Mouse (Mus musculus) Patski (cell line): ENCODE measurements around the gene Cldn14. TPM values are rescaled to one million over a fixed set of nuclear protein-coding genes. Genes with fewer than 3 reads are reported as not detected.
A peak's percentile ranks its signal among the peaks of the same experiment; 100 is the strongest.

Source experiments
- ATAC-seq: fragments of 100-300 bp; one replicate; pipeline ENCODE4 v1.8.0; 2021
- CTCF ChIA-PET: fragments of 350-600 bp; sonication (Branson Sonifier 250); formaldehyde crosslinking; loops from one replicate; lab custom pipeline; 2022; ENCODE audit warnings: inconsistent platforms; lab: Charles Lee
- POLR2A ChIA-PET: fragments of 350-600 bp; sonication (Branson Sonifier 250); formaldehyde crosslinking; loops from one replicate; lab custom pipeline; 2022; ENCODE audit warnings: antibody characterized with exemption, inconsistent platforms; lab: Charles Lee
- DNase-seq: peaks from one replicate; pipeline ENCODE4 v3.0.0-alpha.2; 2011; ENCODE audit warnings: low read depth, low spot score
- H3K27me3 ChIP-seq: fragments of 371-371 bp; one replicate; pipeline ENCODE4 v1.5.1; 2021
- CTCF ChIP-seq: fragments of 100-300 bp; IDR thresholded peaks from one replicate; pipeline ENCODE4 v1.5.1; 2021
- in situ Hi-C: fragments of 300-500 bp; cut with MboI; formaldehyde crosslinking; loops from 3 replicates; pipeline ENCODE4 v1.11.1; 2018; ENCODE audit warnings: low pct_unique_long_range_greater_than_20kb, mixed read lengths
- polyA plus RNA-seq: library from polyadenylated mRNA; unstranded; gene quantifications from one replicate; pipeline ENCODE4 v1.2.3, GENCODE M21; 2021

Gene Cldn14
- polyA plus RNA-seq, 1 experiment from 2014 or later = not detected

DNA sequence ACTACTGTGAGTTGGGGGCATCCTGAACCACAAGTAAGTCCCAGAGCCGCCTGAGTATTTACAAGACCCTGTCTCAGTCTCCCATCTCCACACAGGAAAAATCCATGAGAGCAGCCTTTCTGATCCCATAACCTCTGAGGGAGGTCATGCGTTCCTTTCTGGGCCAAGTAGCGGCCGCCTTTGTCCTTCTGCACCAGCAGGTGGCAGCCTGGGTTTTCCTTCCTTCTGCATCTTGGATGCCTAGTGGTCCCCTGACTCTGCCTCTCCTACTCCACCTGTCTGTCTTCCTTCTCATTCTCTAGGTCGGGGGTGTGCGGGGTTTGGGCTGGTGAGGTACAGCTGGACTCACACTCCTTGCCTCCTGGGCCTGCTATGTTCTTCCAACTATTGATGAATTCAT lies 105.6 kb downstream of the Cldn14 start:
- CTCF ChIA-PET = interaction anchor here (1.3 to 1.6 kb wide), 2 partner anchors 12 to 36 kb away, joined by 4 read pairs; no protein-coding TSS in a partner anchor
- ATAC-seq (no peak), DNase-seq (no peak)
- no peaks in the 10 kb centered on the region for H3K27me3 ChIP-seq
- POLR2A ChIA-PET = no interaction called here
- TF ChIP-seq CTCF = no peak
- in situ Hi-C loops = no loop called here

DNA sequence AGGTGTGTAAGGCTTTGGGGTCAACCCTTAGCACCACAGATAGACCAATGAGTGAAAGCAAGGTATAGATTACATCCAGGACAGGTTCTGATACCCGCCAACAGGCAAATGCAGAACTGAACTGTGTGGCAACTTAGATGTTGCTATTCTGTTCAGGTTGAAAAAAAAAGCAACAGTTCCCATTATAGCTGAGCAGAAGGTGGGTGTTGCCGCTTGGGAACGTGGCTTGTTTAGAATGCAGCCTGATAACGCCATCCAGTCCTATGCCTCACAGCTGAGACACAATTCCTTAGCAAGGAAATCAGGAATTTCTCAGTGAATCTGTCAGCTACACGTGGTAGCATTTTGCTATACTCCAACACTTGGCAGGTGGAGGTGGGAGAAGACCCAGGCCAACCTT lies 115.4 kb downstream of the Cldn14 start:
- ChIA-PET POLR2A (interaction anchor here (1.5 kb wide), 1 partner anchor 9 kb away, joined by 5 read pairs; no protein-coding TSS in a partner anchor), CTCF (no interaction called here)
- no peaks in the 10 kb centered on the region for H3K27me3 ChIP-seq
- no peak for TF ChIP-seq CTCF
- no peak for ATAC-seq
- in situ Hi-C loops = no loop called here
- DNase-seq = no peak

DNA sequence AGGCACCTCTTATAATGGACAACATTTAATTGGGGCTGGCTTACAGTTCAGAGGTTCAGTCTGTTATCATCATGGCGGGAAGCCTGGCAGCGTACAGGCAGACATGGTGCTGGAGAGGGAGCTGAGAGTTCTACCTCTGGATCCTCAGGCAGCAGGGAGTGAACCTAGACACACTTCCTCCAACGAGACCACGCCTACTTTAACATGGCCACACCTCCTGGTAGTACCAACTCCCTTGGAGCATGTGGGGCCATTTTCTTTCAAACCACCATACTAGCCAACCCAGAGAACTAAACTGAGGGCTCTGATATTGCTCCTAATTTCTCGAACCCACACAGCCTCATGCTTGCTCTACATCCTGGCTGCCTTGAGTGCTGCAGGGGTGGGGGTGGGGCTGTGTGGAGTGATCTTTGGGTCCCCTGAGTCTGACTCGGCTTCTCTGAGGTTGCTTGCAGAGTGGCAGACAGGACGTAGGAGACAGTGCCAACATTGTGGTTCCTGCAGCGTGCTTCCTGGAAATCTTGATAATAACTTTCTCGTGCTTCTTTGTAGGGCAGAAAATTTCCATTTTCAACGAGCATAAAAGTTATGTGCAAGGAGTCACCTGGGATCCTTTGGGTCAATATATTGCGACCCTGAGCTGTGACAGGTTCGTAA lies 117.6 kb downstream of the Cldn14 start:
- no peak for TF ChIP-seq CTCF
- in situ Hi-C loops = no loop called here
- DNase-seq (no peak), ATAC-seq (no peak)
- H3K27me3 ChIP-seq = no peaks in the 10 kb centered on the region
- ChIA-PET POLR2A (no interaction called here), CTCF (no interaction called here)

DNA sequence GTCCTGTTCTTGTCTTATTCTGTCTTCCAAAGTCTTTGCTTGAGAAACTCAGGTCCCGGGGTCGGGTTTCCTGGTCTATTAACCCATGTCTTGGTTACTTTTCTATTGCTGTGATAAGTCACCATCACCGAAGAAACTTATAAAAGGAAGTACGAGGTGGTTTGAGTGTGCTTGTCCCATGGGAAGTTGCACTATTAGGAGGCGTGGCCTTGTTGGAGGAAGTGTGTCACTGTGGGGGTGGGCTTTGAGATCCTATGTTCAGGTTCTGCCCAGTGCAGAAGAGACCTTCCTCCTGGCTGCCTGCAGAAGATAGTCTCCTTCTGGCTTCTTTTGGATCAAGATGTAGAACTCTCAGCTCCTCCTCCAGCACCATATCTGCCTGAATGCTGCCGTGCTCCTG lies 120.2 kb downstream of the Cldn14 start:
- no peak for TF ChIP-seq CTCF
- in situ Hi-C loops = no loop called here
- no peak for DNase-seq
- ChIA-PET CTCF (no interaction called here), POLR2A (interaction anchor here (0.7 kb wide), 1 partner anchor 13 kb away, joined by 3 read pairs; no protein-coding TSS in a partner anchor)
- ATAC-seq = no peak
- no peaks in the 10 kb centered on the region for H3K27me3 ChIP-seq

DNA sequence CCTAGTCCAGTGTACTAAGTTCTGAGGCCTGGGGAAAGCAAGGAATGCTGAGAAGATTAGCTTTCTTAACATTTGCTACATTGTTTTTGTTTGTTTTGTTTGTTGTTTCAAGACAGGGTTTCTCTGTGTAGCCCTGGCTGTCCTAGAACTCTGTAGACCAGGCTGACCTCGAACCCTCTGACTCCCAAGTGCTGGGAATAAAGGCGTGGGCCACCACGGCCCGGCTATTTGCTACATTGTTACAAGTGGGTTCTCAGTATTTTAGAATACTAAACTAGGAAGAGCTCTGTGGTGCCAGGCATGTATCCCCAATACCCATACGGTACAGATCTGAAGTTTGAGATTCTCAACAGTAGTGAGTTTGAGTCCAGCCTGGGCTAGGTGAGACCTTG lies 123.9 kb downstream of the Cldn14 start:
- DNase-seq = no peak
- POLR2A ChIA-PET = interaction anchor here (1.3 kb wide), 1 partner anchor 9 kb away, joined by 5 read pairs; no protein-coding TSS in a partner anchor
- no peak for ATAC-seq
- CTCF ChIA-PET = interaction anchor here (1.7 kb wide), 1 partner anchor 15 kb away, joined by 5 read pairs; no protein-coding TSS in a partner anchor
- no peak for TF ChIP-seq CTCF
- in situ Hi-C loops = no loop called here
- no peaks in the 10 kb centered on the region for H3K27me3 ChIP-seq

DNA sequence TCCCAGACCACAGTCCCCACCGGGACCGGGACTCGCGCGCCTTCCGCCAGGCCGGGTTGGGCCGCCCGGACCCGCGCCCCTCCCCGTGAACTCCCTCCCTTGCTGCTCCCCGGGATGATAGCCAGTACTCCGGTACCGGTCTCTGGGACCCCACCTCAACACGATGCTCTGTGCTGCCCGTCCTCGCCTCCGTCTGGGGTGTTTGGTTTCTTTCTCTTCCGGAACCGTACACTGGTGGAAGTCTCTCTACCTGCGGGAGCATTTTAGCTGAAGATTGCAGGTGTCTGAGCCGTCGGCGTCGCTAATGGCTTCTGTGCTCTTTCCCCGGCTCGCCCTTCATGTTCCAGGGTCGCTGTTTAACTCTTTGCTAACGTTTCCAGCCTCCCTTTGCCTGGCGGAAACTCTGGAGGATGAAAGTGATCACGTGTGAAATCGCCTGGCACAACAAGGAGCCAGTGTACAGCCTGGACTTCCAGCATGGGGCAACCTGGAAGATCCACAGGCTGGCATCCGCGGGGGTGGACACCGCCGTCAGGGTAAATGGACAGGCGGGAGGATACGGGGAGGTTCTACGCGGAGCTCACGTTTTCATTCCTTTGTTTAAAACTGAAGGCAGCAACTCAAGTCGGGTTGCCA lies 124.4 kb downstream of the Cldn14 start:
- no peak for TF ChIP-seq CTCF
- peak; percentile 45 for ATAC-seq
- POLR2A ChIA-PET = interaction anchor here (1.3 kb wide), 1 partner anchor 10 kb away, joined by 5 read pairs; no protein-coding TSS in a partner anchor
- in situ Hi-C loops = no loop called here
- no peak for DNase-seq
- no peaks in the 10 kb centered on the region for H3K27me3 ChIP-seq
- CTCF ChIA-PET = interaction anchor here (1.7 kb wide), 1 partner anchor 16 kb away, joined by 5 read pairs; no protein-coding TSS in a partner anchor

DNA sequence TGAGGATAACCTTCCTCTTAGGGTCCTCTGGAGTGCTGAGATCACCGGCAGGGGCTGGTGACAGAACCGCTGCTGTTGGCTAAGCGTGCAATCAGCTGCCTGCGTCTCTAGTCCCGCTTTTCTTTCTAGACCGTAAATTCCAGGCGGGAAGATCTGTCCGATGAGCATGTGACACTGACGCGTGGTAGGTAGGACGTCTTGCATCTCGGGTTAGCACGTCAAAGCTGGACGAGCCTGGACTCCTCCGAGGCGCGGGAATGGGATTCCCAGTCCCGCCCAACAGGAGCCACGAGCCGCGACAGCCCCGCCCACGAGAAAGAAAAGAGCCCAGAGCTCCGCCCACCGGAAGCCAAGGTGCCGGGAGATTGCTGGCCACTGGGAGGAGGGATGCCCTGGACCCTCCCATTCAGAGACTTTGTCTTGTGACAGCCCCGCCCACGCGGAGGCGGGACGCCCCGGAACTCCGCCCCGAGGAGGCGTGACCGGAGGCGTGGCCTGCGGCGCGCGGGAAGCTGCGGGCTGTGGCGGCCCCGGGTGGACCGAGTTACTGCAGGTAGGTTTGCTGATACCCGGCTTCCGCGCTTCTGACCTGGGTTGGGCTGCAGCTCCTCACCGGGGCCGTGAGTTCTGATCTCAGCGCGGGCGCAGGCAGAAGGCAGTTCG lies 125.1 kb downstream of the Cldn14 start, which contains the start of gene Chaf1b:
TSS of gene Chaf1b (plus strand) at position 479 of the 663 bp plus-strand sequence.
- no peak for TF ChIP-seq CTCF
- peak; percentile 82 for DNase-seq
- no peaks in the 10 kb centered on the region for H3K27me3 ChIP-seq
- ChIA-PET POLR2A (no interaction called here), CTCF (no interaction called here)
- ATAC-seq = peak; percentile 90
- in situ Hi-C loops = no loop called here

DNA sequence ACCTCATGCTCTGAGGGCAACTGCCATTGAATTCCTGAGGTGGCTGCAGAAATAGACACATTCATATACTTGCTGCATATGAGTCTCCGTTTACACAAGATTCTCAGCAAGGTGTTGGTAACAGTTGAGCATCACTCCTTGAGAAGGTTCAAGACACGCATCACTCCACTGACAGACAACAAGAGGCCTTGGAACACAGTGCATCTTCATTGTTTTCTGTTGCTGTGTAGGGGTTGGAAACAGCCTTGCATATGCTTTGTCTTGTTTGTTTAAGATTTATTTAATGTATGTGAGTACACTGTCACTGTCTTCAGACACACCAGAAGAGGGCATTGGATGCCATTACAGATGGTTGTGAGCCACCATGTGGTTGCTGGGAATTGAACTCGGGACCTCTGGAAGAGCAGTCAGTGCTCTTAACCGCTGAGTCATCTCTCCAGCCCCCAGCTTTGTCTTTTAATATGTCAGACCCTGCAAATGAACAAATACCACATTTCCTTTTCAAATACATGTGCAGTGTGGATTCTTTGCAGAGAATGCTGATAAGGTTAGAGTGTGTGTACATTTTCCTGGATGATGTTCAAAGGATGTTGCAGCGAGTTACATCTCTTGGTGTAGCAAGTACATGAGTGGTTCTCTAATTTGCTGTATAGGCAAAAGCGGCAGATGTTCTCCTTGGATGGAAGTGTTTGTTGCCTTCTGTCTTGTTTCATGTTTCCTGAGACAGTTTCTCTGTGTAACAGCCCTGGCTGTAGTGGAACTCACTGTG lies 130.8 kb downstream of the Cldn14 start:
- no peak for TF ChIP-seq CTCF
- ChIA-PET POLR2A (no interaction called here), CTCF (no interaction called here)
- H3K27me3 ChIP-seq = no peaks in the 10 kb centered on the region
- in situ Hi-C loops = no loop called here
- ATAC-seq (no peak), DNase-seq (no peak)

DNA sequence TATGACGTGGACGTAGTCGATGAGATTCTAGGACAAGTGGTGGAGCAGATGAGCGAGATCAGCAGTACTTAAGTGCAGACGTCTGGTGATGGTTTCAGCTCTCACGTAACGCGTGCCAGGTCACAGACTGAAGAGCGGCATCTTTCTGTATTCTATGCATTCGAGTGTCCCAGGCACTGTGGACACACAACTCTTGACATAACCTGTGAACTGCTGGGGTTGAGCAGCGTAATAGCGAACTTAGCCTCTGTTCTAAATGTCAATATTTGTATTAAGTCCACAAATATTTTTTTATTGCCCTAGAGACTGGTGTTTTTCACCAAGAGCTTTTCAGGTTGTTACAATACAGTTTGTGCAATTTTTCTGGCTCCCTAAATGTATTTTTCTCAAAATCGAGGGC lies 133.8 kb downstream of the Cldn14 start:
- H3K27me3 ChIP-seq = no peaks in the 10 kb centered on the region
- no peak for ATAC-seq
- CTCF ChIA-PET = no interaction called here
- TF ChIP-seq CTCF = no peak
- in situ Hi-C loops = no loop called here
- no peak for DNase-seq
- POLR2A ChIA-PET = no interaction called here

Other genes with a start within 250 kb of the Cldn14 start
- 31.2 TPM for gene Morc3, start 176.7 kb downstream of the Cldn14 start, polyA plus RNA-seq
- 32.1 TPM for gene Chaf1b, start 124.9 kb downstream of the Cldn14 start, polyA plus RNA-seq
- gene Sim2, start 76.1 kb upstream of the Cldn14 start, polyA plus RNA-seq = 0.32 TPM